9 mouse cellular contexts compared by ENCODE assay signal in genomic region chr10:120306010-120306409, GRCm38 (mm10).
DNase-seq lines count a peak whose midpoint lies in the region; ATAC-seq and TF ChIP-seq lines count a peak whose summit lies in the region.
"Had no signal": no experiment of that assay in that cellular context is flagged by ENCODE, and none has a peak within 500 bp of the region (broad histone marks: within the 10 kb centered on the region; RNA-seq: fewer than 3 reads in every experiment).

No protein-coding gene starts in this region.

- peak; percentile 53 for DNase-seq in ZHBTc4 (ENCODE audit: low read depth, low spot score)
- DNase-seq in embryo, embryonic 11 days: peak; percentile 59
- peak; percentile 84 to 85 for DNase-seq in kidney, postnatal 4 days
- peak; percentile 62 for DNase-seq in retina, postnatal 1 day
- DNase-seq in forebrain, embryonic 10.5 days (ENCODE audit: extremely low spot score, low spot score): no peak

- no peak for ATAC-seq in intestine, postnatal 0 days
- no peak for ATAC-seq in intestine, embryonic 16.5 days

- H3K4me1 ChIP-seq in intestine, postnatal 0 days (replicated peaks; ENCODE audit: control insufficient read depth, insufficient read depth, low read length): no peaks in the 10 kb centered on the region
- H3K4me1 ChIP-seq in intestine, embryonic 16.5 days (ENCODE audit: control insufficient read depth, insufficient read depth, low read length): no peaks in the 10 kb centered on the region
- H3K4me1 ChIP-seq in E14TG2a.4 (replicated peaks; ENCODE audit: low read depth, low read length): no peaks in the 10 kb centered on the region
- peaks cover 9% of the 10 kb centered on the region for H3K4me1 ChIP-seq in forebrain, embryonic 10.5 days

- 41% methylated on average over 5 of the region's 5 CpGs for WGBS in intestine, postnatal 0 days
- WGBS in intestine, embryonic 16.5 days: 42% methylated on average over 5 of the region's 5 CpGs
- WGBS in forebrain, embryonic 10.5 days: 40% methylated on average over 5 of the region's 5 CpGs

- H3K27ac ChIP-seq in intestine, postnatal 0 days (ENCODE audit: low read depth, low read length): no peak overlapping the region
- no peak overlapping the region for H3K27ac ChIP-seq in intestine, embryonic 16.5 days (ENCODE audit: low read length)
- no peak overlapping the region for H3K27ac ChIP-seq in forebrain, embryonic 10.5 days
- H3K27ac ChIP-seq: embryonic facial prominence, embryonic 12.5 days had no signal

- no peaks in the 10 kb centered on the region for H3K27me3 ChIP-seq in intestine, postnatal 0 days (replicated peaks; ENCODE audit: control insufficient read depth, insufficient read depth, low read length)
- H3K27me3 ChIP-seq in intestine, embryonic 16.5 days (replicated peaks; ENCODE audit: control insufficient read depth, insufficient read depth, low read length): no peaks in the 10 kb centered on the region
- H3K27me3 ChIP-seq in E14TG2a.4 (ENCODE audit: insufficient read depth, low read length): peaks cover 15% of the 10 kb centered on the region
- H3K27me3 ChIP-seq in forebrain, embryonic 10.5 days (ENCODE audit: poor library complexity, severe bottlenecking): no peaks in the 10 kb centered on the region
- H3K27me3 ChIP-seq: embryonic facial prominence, embryonic 12.5 days had no signal

- no peaks in the 10 kb centered on the region for H3K36me3 ChIP-seq in intestine, postnatal 0 days (ENCODE audit: control insufficient read depth, insufficient read depth)
- H3K36me3 ChIP-seq in intestine, embryonic 16.5 days (ENCODE audit: control insufficient read depth, insufficient read depth, low read length): no peaks in the 10 kb centered on the region
- H3K36me3 ChIP-seq in E14TG2a.4 (ENCODE audit: insufficient read depth, low read length): no peaks in the 10 kb centered on the region
- no peaks in the 10 kb centered on the region for H3K36me3 ChIP-seq in forebrain, embryonic 10.5 days (replicated peaks)
- H3K36me3 ChIP-seq: embryonic facial prominence, embryonic 12.5 days had no signal

- H3K9ac ChIP-seq in intestine, postnatal 0 days (ENCODE audit: low read depth, low read length): no peak overlapping the region
- H3K9ac ChIP-seq in intestine, embryonic 16.5 days (ENCODE audit: low read depth, low read length): no peak overlapping the region
- H3K9ac ChIP-seq: embryonic facial prominence, embryonic 12.5 days had no signal

- no peak overlapping the region for H3K4me3 ChIP-seq in intestine, postnatal 0 days (ENCODE audit: low read depth, low read length)
- no peak overlapping the region for H3K4me3 ChIP-seq in intestine, embryonic 16.5 days (ENCODE audit: low read length)
- no peak overlapping the region for H3K4me3 ChIP-seq in E14TG2a.4 (replicated peaks; ENCODE audit: low read length)
- no peak overlapping the region for H3K4me3 ChIP-seq in forebrain, embryonic 10.5 days
- H3K4me3 ChIP-seq: embryonic facial prominence, embryonic 12.5 days had no signal

- no peaks in the 10 kb centered on the region for H3K9me3 ChIP-seq in intestine, postnatal 0 days (ENCODE audit: control insufficient read depth)
- no peaks in the 10 kb centered on the region for H3K9me3 ChIP-seq in intestine, embryonic 16.5 days (ENCODE audit: control insufficient read depth, low read length)
- no peaks in the 10 kb centered on the region for H3K9me3 ChIP-seq in E14TG2a.4 (ENCODE audit: low read length)
- no peaks in the 10 kb centered on the region for H3K9me3 ChIP-seq in forebrain, embryonic 10.5 days
- H3K9me3 ChIP-seq: embryonic facial prominence, embryonic 12.5 days had no signal

- H3K4me2 ChIP-seq in intestine, postnatal 0 days (replicated peaks; ENCODE audit: low read depth): no peak overlapping the region
- no peak overlapping the region for H3K4me2 ChIP-seq in intestine, embryonic 16.5 days (ENCODE audit: low read depth, low read length)
- H3K4me2 ChIP-seq: embryonic facial prominence, embryonic 12.5 days had no signal

- peak; percentile 74 for TF ChIP-seq CTCF in intestine, postnatal 0 days (IDR thresholded peaks at IDR 0.05; ENCODE audit: low read depth)
- peak; percentile 28 for TF ChIP-seq CTCF in E14TG2a.4 (conservative IDR thresholded peaks at IDR 0.05; ENCODE audit: low read length)
